Mouse (Mus musculus) embryo, embryonic 10.5 days (tissue): ENCODE data around the gene Olfr1326-ps1.

Experiments used
- DNase-seq: peaks from one replicate; pipeline ENCODE4 v3.0.0-alpha.2; 2015; ENCODE audit warnings: low spot score

Olfr1326-ps1 gene

GRCm38 (mm10) chrX:74574788-74575187 is at the start of gene Olfr1326-ps1:
TSS of gene Olfr1326-ps1 (minus strand) at chrX:74574888.
- DNase-seq: no peak

- no peak for DNase-seq
Measured at GRCm38 (mm10) chrX:74592379-74592778, 17.7 kb upstream of the Olfr1326-ps1 start, which contains the start of gene Olfr1325. TSS of gene Olfr1325 (plus strand) at chrX:74592679.
